Comparison of ENCODE assay signal across 21 mouse cellular contexts in the genomic region with DNA sequence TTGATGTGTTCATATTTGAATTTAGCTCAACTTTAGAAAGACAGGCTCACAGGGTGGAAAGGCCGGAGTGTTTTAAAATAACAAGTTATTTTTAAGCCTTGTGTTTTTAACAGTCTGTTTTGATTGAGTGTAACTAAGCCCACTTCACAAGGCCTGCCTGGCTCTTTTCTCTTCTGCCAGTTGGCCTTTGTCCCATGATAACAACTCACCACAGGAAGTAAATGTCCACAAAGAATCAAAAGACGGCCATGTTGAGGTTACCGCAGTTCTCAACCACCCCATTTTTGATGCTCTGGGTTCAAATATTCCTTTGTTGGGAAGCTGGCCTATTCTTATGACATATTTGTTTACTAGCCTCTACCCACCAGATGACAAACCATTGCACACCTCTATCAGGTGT.
A peak's percentile ranks its signal among the peaks of the same experiment; 100 is the strongest.
DNase-seq lines count a peak whose midpoint lies in the region; ATAC-seq and TF ChIP-seq lines count a peak whose summit lies in the region.
"Had no signal": no experiment of that assay in that cellular context is flagged by ENCODE, and none has a peak within 500 bp of the region (broad histone marks: within the 10 kb centered on the region; RNA-seq: fewer than 3 reads in every experiment).

No protein-coding gene starts in this region.

- no peaks in the 10 kb centered on the region for H3K9me3 ChIP-seq in lung, embryonic 16.5 days (ENCODE audit: control insufficient read depth, low read length)
- H3K9me3 ChIP-seq: embryonic facial prominence, embryonic 15.5 days; forebrain, embryonic 10.5 days; heart, embryonic 15.5 days; hindbrain, embryonic 13.5 days; intestine, embryonic 15.5 days had no signal

- H3K36me3 ChIP-seq in lung, embryonic 16.5 days (ENCODE audit: control insufficient read depth, insufficient read depth, low read length) = no peaks in the 10 kb centered on the region
- H3K36me3 ChIP-seq: embryonic facial prominence, embryonic 15.5 days; forebrain, embryonic 10.5 days; heart, embryonic 15.5 days; hindbrain, embryonic 13.5 days; intestine, embryonic 15.5 days had no signal

- peak; percentile 23; the same call in 1 of the 2 replicates for ATAC-seq in lung, embryonic 16.5 days (ENCODE audit: low read depth)
- ATAC-seq: activated CD4-positive, CD25-positive, alpha-beta regulatory T cell, adult 4 months; forebrain, embryonic 14.5 days; intestine, embryonic 15.5 days; Patski had no signal

- no peaks in the 10 kb centered on the region for H3K4me1 ChIP-seq in lung, embryonic 16.5 days (replicated peaks; ENCODE audit: control insufficient read depth, insufficient read depth, low read length)
- H3K4me1 ChIP-seq: embryonic facial prominence, embryonic 15.5 days; forebrain, embryonic 10.5 days; hindbrain, embryonic 13.5 days; intestine, embryonic 15.5 days had no signal

- no peak overlapping the region for H3K27ac ChIP-seq in lung, embryonic 16.5 days (ENCODE audit: low read length)
- no peak overlapping the region for H3K27ac ChIP-seq in left cerebral cortex, adult 2 months
- H3K27ac ChIP-seq: embryonic facial prominence, embryonic 15.5 days; forebrain, embryonic 10.5 days; gastrocnemius, adult 2 months; heart, embryonic 15.5 days; hindbrain, embryonic 13.5 days; intestine, embryonic 15.5 days had no signal

- no peak overlapping the region for H3K9ac ChIP-seq in lung, embryonic 16.5 days (ENCODE audit: low read length)
- H3K9ac ChIP-seq: embryonic facial prominence, embryonic 15.5 days; heart, embryonic 15.5 days; hindbrain, embryonic 13.5 days; intestine, embryonic 15.5 days had no signal

- no peak for TF ChIP-seq CTCF in left cerebral cortex, adult 2 months (IDR thresholded peaks at IDR 0.05)

- WGBS in lung, embryonic 16.5 days = 59% methylated on average over 3 of the region's 3 CpGs

- H3K27me3 ChIP-seq in lung, embryonic 16.5 days (ENCODE audit: control insufficient read depth, insufficient read depth, low read depth, low read length) = no peaks in the 10 kb centered on the region
- H3K27me3 ChIP-seq: embryonic facial prominence, embryonic 15.5 days; heart, embryonic 15.5 days; hindbrain, embryonic 13.5 days; intestine, embryonic 15.5 days had no signal

- H3K4me3 ChIP-seq in lung, embryonic 16.5 days (ENCODE audit: low read length) = no peak overlapping the region
- H3K4me3 ChIP-seq in left cerebral cortex, adult 2 months = no peak overlapping the region
- H3K4me3 ChIP-seq: embryonic facial prominence, embryonic 15.5 days; erythroblast, embryonic 14.5 days; forebrain, embryonic 10.5 days; gastrocnemius, adult 2 months; heart, embryonic 15.5 days; hindbrain, embryonic 13.5 days; intestine, embryonic 15.5 days had no signal

- intact Hi-C loops in heart, postnatal 36 days (cut with DNase I) = no loop called here
- intact Hi-C loops in left cerebral cortex, adult 2 months (cut with DNase I) = no loop called here

- DNase-seq in heart, adult 11 months = peak; percentile 67
- no peak for DNase-seq in heart, postnatal 36 days
- DNase-seq in lung, postnatal 14 days = no peak
- DNase-seq in lung, postnatal 10 days = peak; percentile 61
- DNase-seq in left cerebral cortex, adult 2 months (ENCODE audit: extremely low spot score in 1 of 2, low spot score in 2 of 2) = no peak
- DNase-seq: adrenal gland, postnatal 36 days; cerebellum, adult 11 months; cerebellum, adult 8-10 months; gastrocnemius, adult 2 months; gastrocnemius, postnatal 25 days; heart, postnatal 4 days had no signal

- no peak overlapping the region for H3K4me2 ChIP-seq in lung, embryonic 16.5 days (ENCODE audit: low read depth, low read length)
- H3K4me2 ChIP-seq: embryonic facial prominence, embryonic 15.5 days; heart, embryonic 15.5 days; hindbrain, embryonic 13.5 days; intestine, embryonic 15.5 days had no signal

Comparison
In these comparisons a context has a peak if more than half of its experiments do, and no peak if none do; other contexts are left out.
1. DNase-seq: peak in heart, adult 11 months (single experiment) and lung, postnatal 10 days (single experiment); none in heart, postnatal 36 days (0 of 2), lung, postnatal 14 days (single experiment) and left cerebral cortex, adult 2 months (0 of 2).